Mouse (Mus musculus): ENCODE data around the gene Sugp1. TPM values are rescaled to one million over a fixed set of nuclear protein-coding genes. Genes with fewer than 3 reads are reported as not detected.

Gene Sugp1
- polyA plus RNA-seq, 1 experiment from 2014 or later, result 26.1 TPM

DNA sequence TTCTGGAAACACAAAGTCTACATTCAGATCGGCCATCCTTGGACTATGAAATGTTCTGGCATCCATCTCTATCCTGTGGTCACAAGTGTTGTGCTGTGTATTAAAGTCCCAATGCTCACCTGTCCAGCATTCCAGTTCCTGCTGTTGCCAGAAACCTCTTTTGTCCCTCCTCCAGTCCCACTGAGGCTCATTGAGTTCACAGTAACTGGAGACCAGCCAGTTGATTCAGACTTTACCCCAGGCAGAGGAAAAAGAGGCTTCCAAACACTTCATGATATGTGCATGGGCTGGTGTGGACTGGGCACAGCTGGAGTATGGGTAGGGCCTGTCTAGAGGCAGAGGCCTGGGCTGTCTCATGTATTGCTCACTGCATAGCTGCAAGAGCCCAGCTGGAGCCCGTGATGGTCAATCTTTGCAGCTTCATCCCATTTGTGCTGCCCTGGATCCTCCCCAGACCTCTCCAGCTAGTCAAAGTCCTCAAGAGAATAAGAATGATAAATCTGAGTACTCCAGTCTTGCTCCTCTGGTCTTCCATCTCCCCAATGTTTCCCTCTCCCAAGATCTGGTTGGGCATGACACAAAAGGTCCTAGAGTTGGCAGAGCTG, 29.3 kb downstream of the Sugp1 start:
- H3K4me2 ChIP-seq, result peak overlapping the region; percentile 71; the same call in 1 of the 2 replicates

GRCm38 (mm10) chr8:70072441-70073069, 29.9 kb downstream of the Sugp1 start, which contains the start of gene Tm6sf2:
Gene Tm6sf2, plus strand, starts transcription at chr8:70072924.
- Histone ChIP-seq H3K4me2 (peak within 1 kb of the TSS; percentile 71), H3K27ac (ENCODE audit: low read depth, low read length) (no peak within 1 kb of the TSS), H3K9ac (ENCODE audit: low read depth, low read length) (peak within 1 kb of the TSS; percentile 54; the same call in 1 of the 2 replicates), H3K36me3 (ENCODE audit: control insufficient read depth, insufficient read depth, low read length) (peaks cover 12% of the 10 kb centered on the region), H3K27me3 (ENCODE audit: control insufficient read depth, insufficient read depth, low read length) (no peaks in the 10 kb centered on the region), H3K9me3 (replicated peaks; ENCODE audit: control insufficient read depth, low read length) (no peaks in the 10 kb centered on the region), H3K4me3 (ENCODE audit: low read depth, low read length) (peak within 1 kb of the TSS; percentile 37), H3K4me1 (ENCODE audit: control insufficient read depth, insufficient read depth, low read length) (peaks cover 25% of the 10 kb centered on the region; the same call in 1 of the 2 replicates)
- peak; percentile 44 for ATAC-seq (replicated peaks; ENCODE audit: insufficient number of reproducible peaks, low FRiP score, low TSS enrichment)
- WGBS (ENCODE audit: insufficient replicate concordance), result 7% methylated on average over 25 of the region's 27 CpGs

More for the DNA sequence above, 29.3 kb downstream of the Sugp1 start:
- no peak overlapping the region for H3K9ac ChIP-seq (ENCODE audit: low read depth, low read length)
- H3K4me3 ChIP-seq (ENCODE audit: low read depth, low read length), result no peak overlapping the region
- H3K27me3 ChIP-seq (ENCODE audit: control insufficient read depth, insufficient read depth, low read length), result no peaks in the 10 kb centered on the region
- peaks cover 15% of the 10 kb centered on the region for H3K36me3 ChIP-seq (ENCODE audit: control insufficient read depth, insufficient read depth, low read length)
- ATAC-seq (replicated peaks; ENCODE audit: insufficient number of reproducible peaks, low FRiP score, low TSS enrichment), result no peak
- no peak overlapping the region for H3K27ac ChIP-seq (ENCODE audit: low read depth, low read length)
- 87% methylated on average over 2 of the region's 2 CpGs for WGBS (ENCODE audit: insufficient replicate concordance)
- H3K9me3 ChIP-seq (replicated peaks; ENCODE audit: control insufficient read depth, low read length), result no peaks in the 10 kb centered on the region
- peaks cover 25% of the 10 kb centered on the region; the same call in 1 of the 2 replicates for H3K4me1 ChIP-seq (ENCODE audit: control insufficient read depth, insufficient read depth, low read length)

DNA sequence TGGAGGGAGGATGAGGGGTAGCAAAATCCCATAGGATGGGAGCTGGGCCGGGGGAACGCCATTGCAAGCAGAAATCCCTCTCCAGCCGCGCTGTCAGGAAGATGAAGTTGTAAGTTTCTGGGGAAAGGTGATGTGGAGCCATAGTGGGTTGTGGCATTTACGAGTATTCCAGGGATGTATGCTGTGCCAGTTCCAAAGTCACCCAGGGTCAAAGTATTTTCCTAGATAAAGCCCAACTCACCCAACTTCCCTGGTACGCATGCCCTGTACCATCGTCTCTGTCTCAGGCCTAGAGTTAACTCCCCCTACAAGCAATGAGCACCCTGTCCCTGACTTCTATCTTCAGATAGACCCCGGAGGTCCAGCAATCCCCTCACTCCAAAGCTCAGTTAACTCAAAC, 30.5 kb downstream of the Sugp1 start:
- peaks cover 25% of the 10 kb centered on the region; the same call in 1 of the 2 replicates for H3K4me1 ChIP-seq (ENCODE audit: control insufficient read depth, insufficient read depth, low read length)
- H3K9ac ChIP-seq (ENCODE audit: low read depth, low read length), result peak overlapping the region; percentile 54; the same call in 1 of the 2 replicates
- peak overlapping the region; percentile 37 for H3K4me3 ChIP-seq (ENCODE audit: low read depth, low read length)
- WGBS (ENCODE audit: insufficient replicate concordance), result 50% methylated on average over 8 of the region's 8 CpGs
- H3K9me3 ChIP-seq (replicated peaks; ENCODE audit: control insufficient read depth, low read length), result no peaks in the 10 kb centered on the region
- peak overlapping the region; percentile 71 for H3K4me2 ChIP-seq
- H3K27me3 ChIP-seq (ENCODE audit: control insufficient read depth, insufficient read depth, low read length), result no peaks in the 10 kb centered on the region
- no peak for ATAC-seq (replicated peaks; ENCODE audit: insufficient number of reproducible peaks, low FRiP score, low TSS enrichment)
- no peak overlapping the region for H3K27ac ChIP-seq (ENCODE audit: low read depth, low read length)
- peaks cover 12% of the 10 kb centered on the region for H3K36me3 ChIP-seq (ENCODE audit: control insufficient read depth, insufficient read depth, low read length)

DNA sequence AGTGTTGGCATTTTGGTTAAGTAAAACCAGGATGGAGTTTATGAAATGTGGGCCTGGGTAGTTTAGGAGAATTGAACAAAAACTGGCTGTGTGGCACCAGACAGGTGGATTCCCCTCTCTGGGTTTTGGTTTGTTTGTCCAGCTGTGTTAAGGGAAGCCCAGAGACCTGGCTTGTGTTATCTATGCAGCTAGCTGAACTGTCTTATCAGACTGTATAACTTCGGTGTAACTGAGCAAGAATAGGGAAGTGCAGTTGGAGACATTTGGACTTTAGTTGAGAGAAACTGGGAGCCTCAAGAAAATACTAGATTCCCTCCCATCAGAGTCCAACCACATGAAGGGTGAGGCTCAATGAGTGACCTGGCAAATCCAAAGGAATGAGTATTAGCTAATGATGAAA, 31.1 kb downstream of the Sugp1 start:
- no peak overlapping the region for H3K4me2 ChIP-seq
- no peaks in the 10 kb centered on the region for H3K27me3 ChIP-seq (ENCODE audit: control insufficient read depth, insufficient read depth, low read length)
- no peaks in the 10 kb centered on the region for H3K9me3 ChIP-seq (replicated peaks; ENCODE audit: control insufficient read depth, low read length)
- H3K36me3 ChIP-seq (ENCODE audit: control insufficient read depth, insufficient read depth, low read length), result peaks cover 12% of the 10 kb centered on the region
- no peak overlapping the region for H3K27ac ChIP-seq (ENCODE audit: low read depth, low read length)
- no peak for ATAC-seq (replicated peaks; ENCODE audit: insufficient number of reproducible peaks, low FRiP score, low TSS enrichment)
- WGBS (ENCODE audit: insufficient replicate concordance), result 53% methylated on average over 1 of the region's 1 CpGs
- peaks cover 22% of the 10 kb centered on the region; the same call in 1 of the 2 replicates for H3K4me1 ChIP-seq (ENCODE audit: control insufficient read depth, insufficient read depth, low read length)
- no peak overlapping the region for H3K9ac ChIP-seq (ENCODE audit: low read depth, low read length)
- no peak overlapping the region for H3K4me3 ChIP-seq (ENCODE audit: low read depth, low read length)

GRCm38 (mm10) chr8:70081976-70082375, 39.4 kb downstream of the Sugp1 start:
- Histone ChIP-seq H3K4me1 (ENCODE audit: control insufficient read depth, insufficient read depth, low read length) (peaks cover 13% of the 10 kb centered on the region), H3K27me3 (ENCODE audit: control insufficient read depth, insufficient read depth, low read length) (peaks cover 52% of the 10 kb centered on the region), H3K27ac (ENCODE audit: low read depth, low read length) (no peak overlapping the region), H3K4me2 (no peak overlapping the region), H3K36me3 (ENCODE audit: control insufficient read depth, insufficient read depth, low read length) (no peaks in the 10 kb centered on the region), H3K9ac (ENCODE audit: low read depth, low read length) (no peak overlapping the region), H3K4me3 (ENCODE audit: low read depth, low read length) (no peak overlapping the region), H3K9me3 (replicated peaks; ENCODE audit: control insufficient read depth, low read length) (no peaks in the 10 kb centered on the region)
- 88% methylated on average over 2 of the region's 2 CpGs for WGBS (ENCODE audit: insufficient replicate concordance)
- no peak for ATAC-seq (replicated peaks; ENCODE audit: insufficient number of reproducible peaks, low FRiP score, low TSS enrichment)

DNA sequence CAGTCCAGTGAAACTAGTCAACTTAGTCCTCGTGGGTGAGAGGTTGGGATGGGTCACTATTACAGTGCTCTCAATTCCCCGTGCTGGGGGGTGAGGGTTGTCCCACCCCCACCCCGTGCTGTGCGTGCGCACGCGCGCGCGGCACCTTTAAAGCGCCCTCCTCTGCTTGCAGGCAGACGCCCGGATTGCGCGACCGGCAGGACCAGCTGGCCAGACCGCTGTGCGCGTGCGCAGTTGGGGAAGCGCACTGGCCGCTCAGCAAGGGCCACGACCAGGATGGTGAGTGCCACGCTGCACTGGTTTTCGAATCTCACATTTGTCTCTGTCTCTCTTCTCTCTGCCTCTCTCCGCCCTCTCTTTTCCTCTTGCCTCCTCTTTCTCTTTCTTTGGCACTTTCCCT, 40.7 kb downstream of the Sugp1 start, which contains the start of gene Hapln4:
Gene Hapln4, plus strand, starts transcription at position 173 of the 400 bp plus-strand sequence.
- no peak for ATAC-seq (replicated peaks; ENCODE audit: insufficient number of reproducible peaks, low FRiP score, low TSS enrichment)
- H3K27me3 ChIP-seq (ENCODE audit: control insufficient read depth, insufficient read depth, low read length), result peaks cover 65% of the 10 kb centered on the region
- H3K4me1 ChIP-seq (ENCODE audit: control insufficient read depth, insufficient read depth, low read length), result peaks cover 17% of the 10 kb centered on the region
- under 1% methylated on average over 26 of the region's 26 CpGs for WGBS (ENCODE audit: insufficient replicate concordance)
- no peaks in the 10 kb centered on the region for H3K9me3 ChIP-seq (replicated peaks; ENCODE audit: control insufficient read depth, low read length)
- no peak within 1 kb of the TSS for H3K27ac ChIP-seq (ENCODE audit: low read depth, low read length)
- 0 out of 2 replicates have a peak within 1 kb of the TSS, but pooled peaks have one; percentile 5 for H3K9ac ChIP-seq (ENCODE audit: low read depth, low read length)
- peak within 1 kb of the TSS; percentile 46 for H3K4me3 ChIP-seq (ENCODE audit: low read depth, low read length)
- no peaks in the 10 kb centered on the region for H3K36me3 ChIP-seq (ENCODE audit: control insufficient read depth, insufficient read depth, low read length)
- H3K4me2 ChIP-seq, result peak within 1 kb of the TSS; percentile 82

- H3K9me3 ChIP-seq (replicated peaks; ENCODE audit: control insufficient read depth, low read length), result no peaks in the 10 kb centered on the region
- peaks cover 76% of the 10 kb centered on the region for H3K27me3 ChIP-seq (ENCODE audit: control insufficient read depth, insufficient read depth, low read length)
- no peak overlapping the region for H3K9ac ChIP-seq (ENCODE audit: low read depth, low read length)
- peaks cover 16% of the 10 kb centered on the region for H3K4me1 ChIP-seq (ENCODE audit: control insufficient read depth, insufficient read depth, low read length)
- H3K36me3 ChIP-seq (ENCODE audit: control insufficient read depth, insufficient read depth, low read length), result no peaks in the 10 kb centered on the region
- WGBS (ENCODE audit: insufficient replicate concordance), result 2% methylated on average over 71 of the region's 71 CpGs
- H3K4me2 ChIP-seq, result peak overlapping the region; percentile 82
- no peak overlapping the region for H3K27ac ChIP-seq (ENCODE audit: low read depth, low read length)
- peak overlapping the region; percentile 46 for H3K4me3 ChIP-seq (ENCODE audit: low read depth, low read length)
- no peak for ATAC-seq (replicated peaks; ENCODE audit: insufficient number of reproducible peaks, low FRiP score, low TSS enrichment)
Observed at GRCm38 (mm10) chr8:70084191-70085065, 41.8 kb downstream of the Sugp1 start.

DNA sequence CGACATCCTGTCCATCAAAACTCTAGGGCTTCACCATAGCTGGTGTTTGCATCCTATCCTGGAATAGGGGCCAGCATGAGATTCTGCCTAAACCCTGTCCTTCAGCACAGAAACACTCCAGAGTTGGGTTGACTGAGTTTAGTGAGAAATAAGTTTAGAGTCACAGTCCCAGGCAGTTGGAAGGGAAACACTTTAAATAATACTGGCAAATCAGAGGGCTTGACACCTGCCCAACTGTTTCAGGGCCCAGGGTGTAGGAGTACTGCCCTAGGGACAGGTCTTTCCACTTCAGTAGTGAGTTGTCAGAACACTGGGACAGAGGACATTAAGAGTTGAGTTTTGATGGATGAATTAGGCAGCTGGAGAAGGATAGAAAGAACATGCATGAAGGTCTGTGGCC, 43.5 kb downstream of the Sugp1 start:
- H3K4me1 ChIP-seq (ENCODE audit: control insufficient read depth, insufficient read depth, low read length), result peaks cover 13% of the 10 kb centered on the region

More for the DNA sequence above, 43.5 kb downstream of the Sugp1 start:
- Histone ChIP-seq H3K36me3 (ENCODE audit: control insufficient read depth, insufficient read depth, low read length) (no peaks in the 10 kb centered on the region), H3K27ac (ENCODE audit: low read depth, low read length) (no peak overlapping the region), H3K4me3 (ENCODE audit: low read depth, low read length) (no peak overlapping the region), H3K27me3 (ENCODE audit: control insufficient read depth, insufficient read depth, low read length) (peaks cover 92% of the 10 kb centered on the region), H3K9me3 (replicated peaks; ENCODE audit: control insufficient read depth, low read length) (no peaks in the 10 kb centered on the region), H3K4me2 (no peak overlapping the region), H3K9ac (ENCODE audit: low read depth, low read length) (no peak overlapping the region)
- WGBS (ENCODE audit: insufficient replicate concordance), result 46% methylated on average over 1 of the region's 1 CpGs
- ATAC-seq (replicated peaks; ENCODE audit: insufficient number of reproducible peaks, low FRiP score, low TSS enrichment), result no peak

All from heart, embryonic 11.5 days (tissue).